Mouse (Mus musculus): ENCODE measurements around the gene Gm11172. TPM values are rescaled to one million over a fixed set of nuclear protein-coding genes. Genes with fewer than 3 reads are reported as not detected.
A peak's percentile ranks its signal among the peaks of the same experiment; 100 is the strongest.

The Gm11172 gene
- polyA plus RNA-seq (2011; ENCODE audit: insufficient read length, low read depth, missing spikeins): not detected in 2 replicates

DNA sequence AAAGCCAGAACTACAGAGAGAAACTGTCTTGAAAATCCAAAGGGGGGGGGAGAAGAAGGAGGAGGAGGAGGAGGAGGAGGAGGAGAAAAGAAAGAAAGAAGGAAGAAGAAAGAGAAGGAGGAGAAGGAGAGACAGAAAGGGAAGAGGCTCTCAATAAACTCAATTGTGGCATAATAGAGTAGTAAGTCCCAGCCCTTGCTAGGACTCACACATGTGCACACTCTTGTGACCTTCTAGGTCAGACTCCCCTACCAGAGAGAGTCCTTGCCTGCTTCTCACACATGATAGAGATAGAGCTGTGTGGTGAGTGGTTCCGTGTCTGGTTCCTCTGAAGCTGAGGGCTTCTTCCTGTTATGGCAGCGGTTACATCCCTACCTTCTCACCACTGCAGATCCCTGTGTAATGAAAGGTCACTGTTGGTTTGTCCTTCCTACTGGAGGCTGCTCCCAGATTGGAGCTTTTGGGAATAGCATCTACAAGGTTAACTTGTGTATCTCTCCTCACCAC lies at the start of gene Gm11172:
TSS of gene Gm11172 (plus strand) at position 51 of the 507 bp plus-strand sequence.
- no peak for TF ChIP-seq CTCF (IDR thresholded peaks at IDR 0.05; ENCODE audit: borderline replicate concordance, insufficient read depth, low read length)

GRCm38 (mm10) chr16:10763540-10764264 lies 49.0 kb upstream of the Gm11172 start:
- H3K4me3 ChIP-seq (ENCODE audit: insufficient read depth, low read length): no peak overlapping the region
- H3K4me1 ChIP-seq (ENCODE audit: control insufficient read depth, insufficient read depth, low read length): no peaks in the 10 kb centered on the region
- H3K27ac ChIP-seq (ENCODE audit: insufficient read depth, low read length): no peak overlapping the region
- no peak for TF ChIP-seq POLR2A (IDR thresholded peaks at IDR 0.05; ENCODE audit: low read depth, low read length)
- no peak for TF ChIP-seq CTCF (IDR thresholded peaks at IDR 0.05; ENCODE audit: borderline replicate concordance, insufficient read depth, low read length)

More for the DNA sequence above, at the start of gene Gm11172:
- H3K4me1 ChIP-seq (ENCODE audit: control insufficient read depth, insufficient read depth, low read length): no peaks in the 10 kb centered on the region
- no peak within 1 kb of the TSS for H3K27ac ChIP-seq (ENCODE audit: insufficient read depth, low read length)
- H3K4me3 ChIP-seq (ENCODE audit: insufficient read depth, low read length): no peak within 1 kb of the TSS

DNA sequence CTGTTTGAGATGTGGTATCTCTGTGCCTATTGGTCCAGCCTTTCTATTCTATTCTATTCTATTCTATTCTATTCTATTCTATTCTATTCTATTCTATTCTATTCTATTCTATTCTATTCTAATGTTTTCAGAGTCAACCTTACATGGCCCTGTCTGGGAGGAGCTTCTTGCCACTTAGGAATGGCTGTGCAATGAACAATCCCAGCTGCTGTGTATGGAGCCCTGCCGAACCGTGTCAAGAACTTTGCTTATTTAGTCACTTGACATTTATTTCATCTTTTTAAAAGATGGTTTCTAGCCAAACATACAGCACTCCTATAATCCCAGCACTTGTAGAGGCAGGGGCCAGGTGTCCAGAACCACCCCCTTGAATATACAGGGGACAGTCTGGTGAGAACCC lies 48.4 kb upstream of the Gm11172 start:
- Histone ChIP-seq H3K4me3 (ENCODE audit: insufficient read depth, low read length) (no peak overlapping the region), H3K27ac (ENCODE audit: insufficient read depth, low read length) (no peak overlapping the region), H3K4me1 (ENCODE audit: control insufficient read depth, insufficient read depth, low read length) (no peaks in the 10 kb centered on the region)
- no peak for TF ChIP-seq POLR2A (IDR thresholded peaks at IDR 0.05; ENCODE audit: low read depth, low read length)
- no peak for TF ChIP-seq CTCF (IDR thresholded peaks at IDR 0.05; ENCODE audit: borderline replicate concordance, insufficient read depth, low read length)

- H3K27ac ChIP-seq (ENCODE audit: insufficient read depth, low read length): no peak overlapping the region
- no peak overlapping the region for H3K4me3 ChIP-seq (ENCODE audit: insufficient read depth, low read length)
- H3K4me1 ChIP-seq (ENCODE audit: control insufficient read depth, insufficient read depth, low read length): no peaks in the 10 kb centered on the region
- TF ChIP-seq POLR2A (IDR thresholded peaks at IDR 0.05; ENCODE audit: low read depth, low read length) (no peak), CTCF (IDR thresholded peaks at IDR 0.05; ENCODE audit: borderline replicate concordance, insufficient read depth, low read length) (0 out of 2 replicates have a peak, but pooled peaks have one; percentile 17)
Observed at GRCm38 (mm10) chr16:10767158-10767557, 45.6 kb upstream of the Gm11172 start.

DNA sequence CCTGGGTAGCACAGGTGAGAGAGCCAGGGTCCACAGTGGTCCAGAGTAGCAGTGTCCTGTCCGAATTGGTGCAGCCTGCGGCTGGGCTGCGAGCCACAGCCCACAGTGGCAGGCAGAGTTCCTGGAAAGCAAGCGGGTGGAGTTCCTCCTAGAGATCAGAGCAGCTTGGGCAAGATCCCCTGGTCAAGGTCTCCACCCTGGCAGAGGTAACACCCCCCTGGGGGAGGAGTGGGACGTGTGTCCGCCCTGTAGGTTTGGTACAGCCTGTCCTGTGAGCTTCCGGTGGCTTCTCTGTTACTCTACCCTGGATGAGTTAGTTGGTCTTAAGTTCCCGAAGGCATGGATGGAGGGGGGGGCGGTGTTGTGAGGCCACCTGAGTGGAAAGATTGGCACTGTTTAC lies 43.9 kb upstream of the Gm11172 start:
- Histone ChIP-seq H3K27ac (ENCODE audit: insufficient read depth, low read length) (no peak overlapping the region), H3K4me3 (ENCODE audit: insufficient read depth, low read length) (no peak overlapping the region), H3K4me1 (ENCODE audit: control insufficient read depth, insufficient read depth, low read length) (no peaks in the 10 kb centered on the region)
- TF ChIP-seq CTCF (IDR thresholded peaks at IDR 0.05; ENCODE audit: borderline replicate concordance, insufficient read depth, low read length): no peak
- no peak for TF ChIP-seq POLR2A (IDR thresholded peaks at IDR 0.05; ENCODE audit: low read depth, low read length)

- H3K4me3 ChIP-seq (ENCODE audit: insufficient read depth, low read length): no peak overlapping the region
- H3K27ac ChIP-seq (ENCODE audit: insufficient read depth, low read length): no peak overlapping the region
- TF ChIP-seq POLR2A (IDR thresholded peaks at IDR 0.05; ENCODE audit: low read depth, low read length): no peak
- TF ChIP-seq CTCF (IDR thresholded peaks at IDR 0.05; ENCODE audit: borderline replicate concordance, insufficient read depth, low read length): no peak
- H3K4me1 ChIP-seq (ENCODE audit: control insufficient read depth, insufficient read depth, low read length): no peaks in the 10 kb centered on the region
Observed at GRCm38 (mm10) chr16:10769661-10770060, 43.1 kb upstream of the Gm11172 start.

GRCm38 (mm10) chr16:10770531-10771325 lies 42.0 kb upstream of the Gm11172 start:
- Histone ChIP-seq H3K4me1 (ENCODE audit: control insufficient read depth, insufficient read depth, low read length) (no peaks in the 10 kb centered on the region), H3K27ac (ENCODE audit: insufficient read depth, low read length) (no peak overlapping the region), H3K4me3 (ENCODE audit: insufficient read depth, low read length) (no peak overlapping the region)
- TF ChIP-seq CTCF (IDR thresholded peaks at IDR 0.05; ENCODE audit: borderline replicate concordance, insufficient read depth, low read length) (no peak), POLR2A (IDR thresholded peaks at IDR 0.05; ENCODE audit: low read depth, low read length) (no peak)

- no peak for TF ChIP-seq CTCF (IDR thresholded peaks at IDR 0.05; ENCODE audit: borderline replicate concordance, insufficient read depth, low read length)
- TF ChIP-seq POLR2A (IDR thresholded peaks at IDR 0.05; ENCODE audit: low read depth, low read length): no peak
- H3K4me1 ChIP-seq (ENCODE audit: control insufficient read depth, insufficient read depth, low read length): peaks cover 6% of the 10 kb centered on the region; the same call in 1 of the 2 replicates
- no peak overlapping the region for H3K4me3 ChIP-seq (ENCODE audit: insufficient read depth, low read length)
- no peak overlapping the region for H3K27ac ChIP-seq (ENCODE audit: insufficient read depth, low read length)
Observed at GRCm38 (mm10) chr16:10771769-10772510, 40.8 kb upstream of the Gm11172 start.

DNA sequence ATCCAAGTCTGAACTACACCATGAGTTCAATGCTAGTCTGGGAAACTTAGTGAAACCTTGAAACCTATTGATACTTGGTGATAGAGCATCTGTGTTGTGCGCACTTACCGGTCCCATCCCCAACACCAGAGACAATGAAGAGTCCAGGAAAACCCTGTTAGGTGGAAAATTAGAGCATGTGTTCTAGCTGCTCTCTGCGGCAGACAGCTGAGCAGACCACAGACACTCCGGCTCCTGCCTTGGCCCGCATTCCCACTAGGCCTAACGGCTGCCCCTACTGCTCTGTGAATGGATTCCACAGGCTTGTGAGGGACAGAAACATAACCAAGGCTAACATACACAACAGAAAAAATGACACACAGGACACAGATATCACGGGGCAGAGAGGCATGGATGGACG lies 39.2 kb upstream of the Gm11172 start:
- Histone ChIP-seq H3K27ac (ENCODE audit: insufficient read depth, low read length) (no peak overlapping the region), H3K4me1 (ENCODE audit: control insufficient read depth, insufficient read depth, low read length) (peaks cover 6% of the 10 kb centered on the region; the same call in 1 of the 2 replicates), H3K4me3 (ENCODE audit: insufficient read depth, low read length) (no peak overlapping the region)
- TF ChIP-seq CTCF (IDR thresholded peaks at IDR 0.05; ENCODE audit: borderline replicate concordance, insufficient read depth, low read length): no peak
- TF ChIP-seq POLR2A (IDR thresholded peaks at IDR 0.05; ENCODE audit: low read depth, low read length): no peak
